Mouse (Mus musculus): ENCODE data around the gene Pdss2. TPM values are rescaled to one million over a fixed set of nuclear protein-coding genes. Genes with fewer than 3 reads are reported as not detected.

Gene Pdss2
- 10 to 100 TPM in 1 of 2 experiments, 1 to 10 TPM in 1; 8.9 to 18.1 TPM for polyA plus RNA-seq (2017; shearing (Covaris generic))

DNA sequence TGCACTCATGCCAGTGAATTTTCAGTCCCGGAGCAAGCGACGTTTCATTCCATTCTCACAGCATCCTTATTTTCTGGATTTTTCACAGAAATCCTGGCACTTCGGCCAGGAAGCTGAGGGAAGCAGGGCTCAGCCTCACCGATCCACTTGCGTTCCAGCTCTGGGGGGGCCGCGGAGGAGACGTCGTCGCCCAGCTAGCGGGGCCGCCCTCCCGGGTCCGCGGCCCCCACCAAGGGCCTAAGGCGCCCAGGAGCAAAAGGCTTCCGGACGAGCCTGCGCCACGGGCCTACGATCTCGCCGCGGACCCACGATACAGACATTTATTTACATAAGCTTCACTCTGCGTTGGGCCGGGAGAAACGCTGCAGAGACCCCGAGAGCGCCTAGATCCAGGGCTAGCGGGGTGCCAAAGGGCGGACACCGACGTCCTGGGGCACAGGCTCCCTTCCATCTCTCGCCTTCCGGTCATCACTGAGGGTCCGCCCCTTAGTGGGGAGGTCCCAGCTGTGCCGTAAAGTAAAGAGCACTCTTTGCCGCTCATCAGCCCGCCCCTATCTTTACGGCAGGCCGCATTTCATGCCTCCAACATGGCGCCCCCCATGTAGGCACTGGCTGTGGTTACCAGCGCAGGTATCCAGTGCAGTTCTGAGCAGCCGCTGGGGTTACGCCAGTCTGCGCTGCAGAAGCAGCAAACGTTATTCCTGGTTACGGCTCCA lies at the start of gene Pdss2:
Gene Pdss2, plus strand, starts transcription at position 577 of the 716 bp plus-strand sequence.
- peak; percentile 95 for ATAC-seq

DNA sequence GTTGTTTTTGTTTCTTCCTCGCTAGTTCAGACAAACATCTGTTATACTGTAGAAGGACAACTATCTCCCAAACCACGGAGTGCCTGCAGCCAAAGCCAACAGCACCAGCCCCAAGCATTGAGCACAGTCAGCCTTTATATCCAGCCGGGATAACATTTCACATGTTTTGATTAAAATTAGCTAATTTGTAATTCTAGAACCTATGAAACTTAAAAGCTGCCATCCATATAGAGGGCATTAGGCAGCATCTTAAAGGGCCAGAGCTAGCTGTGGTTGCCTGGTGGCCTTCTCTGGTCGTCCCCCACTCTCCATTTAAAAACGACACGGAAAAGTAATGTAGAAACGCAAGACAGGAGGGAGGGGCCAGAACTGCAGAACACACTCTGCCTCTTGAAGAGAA lies 49.2 kb upstream of the Pdss2 start:
- no peak for ATAC-seq

DNA sequence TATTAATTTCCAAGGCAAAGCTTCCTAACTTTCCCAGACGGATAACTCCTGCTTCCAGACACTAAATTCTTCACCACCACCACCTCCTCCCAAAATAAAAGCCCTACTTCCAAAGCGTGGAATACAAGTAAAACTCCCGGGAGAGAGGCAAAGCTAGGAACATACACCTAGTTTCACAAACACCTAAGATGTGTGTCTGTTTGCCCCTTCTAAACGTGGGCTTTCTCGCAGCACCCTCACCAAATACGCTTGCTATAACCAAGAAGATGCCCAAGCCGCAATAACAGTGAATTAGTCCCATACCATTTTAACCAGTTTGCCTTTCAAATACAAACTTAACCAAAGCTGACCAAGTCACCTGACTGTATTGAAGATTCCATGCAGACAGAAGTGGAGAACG lies 48.7 kb upstream of the Pdss2 start:
- no peak for ATAC-seq

DNA sequence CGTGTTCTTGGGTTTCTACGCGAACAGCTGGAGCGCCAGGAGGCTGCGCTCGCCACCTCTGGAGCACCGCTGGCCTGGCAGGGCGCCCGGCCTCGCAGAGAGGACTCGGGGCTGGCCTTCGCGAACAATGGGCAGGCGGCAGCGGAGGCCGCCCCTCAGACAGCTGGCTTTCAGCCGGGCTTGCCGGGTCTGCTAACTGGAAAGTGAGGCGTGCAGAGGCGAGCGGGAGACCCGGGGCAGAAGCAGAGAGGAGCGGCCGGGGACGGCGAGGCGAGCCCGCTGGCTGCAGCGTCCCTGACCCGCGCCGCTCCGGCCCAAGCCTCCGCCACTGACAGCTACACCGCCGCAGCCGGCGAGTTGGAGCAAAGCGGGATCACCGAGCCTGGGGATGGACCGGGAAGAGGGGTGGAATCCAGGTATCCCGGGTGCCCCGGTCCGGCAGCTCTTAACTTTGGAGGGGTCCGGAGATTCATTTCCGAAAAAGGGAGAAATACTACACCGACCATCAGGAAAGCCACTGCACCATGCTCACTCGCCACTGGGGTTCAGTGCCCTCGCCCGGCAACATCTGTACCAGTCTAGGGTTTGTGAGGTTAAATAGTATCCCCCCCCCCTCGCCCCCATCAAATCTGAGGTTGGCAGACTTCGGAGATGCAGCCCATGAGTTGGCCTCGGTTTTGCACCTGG lies 48.0 kb upstream of the Pdss2 start:
- ATAC-seq: no peak

GRCm38 (mm10) chr10:43173828-43174325 lies 47.4 kb upstream of the Pdss2 start:
- ATAC-seq: no peak

GRCm38 (mm10) chr10:43174326-43175155 lies 46.7 kb upstream of the Pdss2 start, which contains the start of the genes Sobp and 9030612E09Rik:
TSS of gene Sobp (minus strand) at chr10:43174530.
TSS of gene 9030612E09Rik (plus strand) at chr10:43174704.
- ATAC-seq: no peak

- ATAC-seq: no peak
Measured at GRCm38 (mm10) chr10:43175156-43175601, 46.1 kb upstream of the Pdss2 start.

DNA sequence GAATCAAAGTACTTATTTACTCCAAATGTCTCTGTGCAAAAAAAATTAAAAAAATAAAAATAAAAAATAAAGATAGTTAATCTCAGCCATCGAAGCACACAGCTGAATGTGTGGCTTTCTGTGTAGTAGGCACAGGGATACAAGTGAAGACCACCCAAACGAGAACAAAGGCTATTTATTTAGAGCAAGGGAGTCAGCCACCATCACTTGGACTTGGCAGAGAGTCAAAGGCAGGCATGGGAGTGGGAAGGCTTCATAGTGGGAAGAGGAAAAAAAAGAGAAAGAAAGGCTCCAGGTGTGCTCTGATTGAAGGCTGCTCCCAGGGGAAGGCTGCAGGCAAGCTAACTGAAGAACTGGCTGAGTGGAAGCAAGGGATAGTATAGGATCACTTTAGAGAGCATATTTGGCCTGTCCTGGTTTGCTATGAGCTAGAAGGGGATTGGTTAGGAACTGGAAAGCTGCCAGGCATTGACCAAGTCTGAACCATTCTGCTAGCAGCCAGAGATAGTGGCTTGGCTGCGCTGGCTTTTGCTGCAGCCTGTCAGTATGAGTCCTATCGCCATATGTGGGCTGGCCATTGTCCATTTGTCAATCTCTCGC lies 40.9 kb upstream of the Pdss2 start:
- ATAC-seq: no peak

- no peak for ATAC-seq
Measured at GRCm38 (mm10) chr10:43200206-43200605, 21.1 kb upstream of the Pdss2 start.

DNA sequence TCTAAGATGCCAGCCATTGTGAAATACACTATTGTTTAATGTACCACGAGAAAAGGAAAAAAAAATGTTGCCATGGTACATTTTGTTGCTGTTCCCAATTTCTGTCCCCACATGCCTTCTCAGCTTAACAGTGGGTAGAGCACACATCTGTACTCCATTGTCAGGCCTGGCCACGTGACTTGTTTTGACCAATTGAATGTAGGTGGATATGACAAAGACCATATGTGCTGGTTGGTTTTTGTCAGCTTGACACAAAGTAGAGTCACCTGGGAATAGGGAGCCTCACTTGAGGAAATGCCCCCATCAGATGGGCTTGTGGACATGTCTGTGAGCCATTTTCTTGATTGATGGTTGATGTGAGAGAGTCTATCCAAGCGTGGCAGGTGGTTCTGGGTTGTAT lies 17.4 kb upstream of the Pdss2 start:
- no peak for ATAC-seq

DNA sequence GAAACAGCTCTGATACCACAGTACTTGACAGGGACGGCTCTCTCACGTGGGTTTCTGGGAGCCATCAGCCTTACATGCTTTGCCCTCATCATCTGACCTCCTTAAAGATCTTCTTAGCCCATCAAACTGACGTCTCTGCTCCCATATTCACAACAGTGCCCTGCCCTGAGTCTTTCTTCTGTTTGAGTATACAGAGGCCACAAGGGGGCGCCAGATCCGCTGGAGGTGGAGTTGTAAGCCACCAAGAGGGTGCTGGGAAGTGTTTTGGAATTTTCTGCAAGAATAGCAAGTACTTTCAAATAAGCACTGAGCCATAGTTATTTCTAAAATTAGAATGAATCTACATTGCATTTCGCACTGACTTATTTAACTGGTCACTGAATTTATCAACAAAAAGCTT lies 9.4 kb upstream of the Pdss2 start:
- no peak for ATAC-seq

DNA sequence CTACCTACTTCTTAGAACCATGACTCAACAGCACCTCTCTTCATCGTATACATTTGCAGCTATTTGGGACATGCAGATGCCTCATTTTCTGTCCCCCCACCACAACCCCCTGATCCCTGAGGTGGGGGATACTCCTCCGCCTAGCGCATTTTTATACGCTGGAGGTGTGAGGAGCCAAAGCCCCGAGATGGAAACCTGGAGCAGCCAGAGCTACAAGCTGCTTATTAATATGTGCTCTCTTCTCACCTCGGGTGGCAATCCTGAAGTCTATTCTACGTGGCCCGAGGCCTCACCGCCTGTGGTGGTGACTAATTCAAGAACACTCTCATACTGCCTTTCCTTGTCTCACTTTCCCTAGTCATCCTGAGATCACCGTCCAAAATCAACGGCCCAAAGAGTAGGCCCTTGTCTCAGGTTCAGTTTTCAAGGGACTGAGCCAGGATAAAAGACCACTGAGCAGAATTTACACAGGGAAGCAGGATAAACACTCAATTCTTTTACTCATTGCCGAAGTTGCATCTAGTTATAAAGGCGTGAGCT lies 3.9 kb upstream of the Pdss2 start:
- ATAC-seq: no peak

DNA sequence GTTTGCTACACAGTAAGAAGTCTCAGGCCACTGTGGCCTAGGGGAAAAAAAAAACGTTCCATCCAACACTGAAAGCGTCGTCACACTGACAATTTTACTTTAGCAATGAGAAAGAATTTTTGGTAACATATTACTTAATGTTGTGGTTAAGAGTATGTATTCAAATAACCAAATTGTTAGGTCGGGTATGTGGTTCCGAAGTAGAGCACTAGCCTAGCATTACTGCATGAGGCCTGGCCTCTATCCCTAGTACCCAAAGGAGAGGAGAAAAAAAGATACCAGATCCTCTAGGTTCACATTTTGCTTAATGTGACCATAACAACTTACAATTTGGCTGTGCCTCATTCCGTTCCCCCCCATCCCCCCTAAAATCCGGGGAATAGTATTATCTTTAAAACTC lies 807 bp upstream of the Pdss2 start:
- ATAC-seq: no peak

- ATAC-seq: peak; percentile 23
Measured at GRCm38 (mm10) chr10:43221659-43222058, 373 bp downstream of the Pdss2 start.

DNA sequence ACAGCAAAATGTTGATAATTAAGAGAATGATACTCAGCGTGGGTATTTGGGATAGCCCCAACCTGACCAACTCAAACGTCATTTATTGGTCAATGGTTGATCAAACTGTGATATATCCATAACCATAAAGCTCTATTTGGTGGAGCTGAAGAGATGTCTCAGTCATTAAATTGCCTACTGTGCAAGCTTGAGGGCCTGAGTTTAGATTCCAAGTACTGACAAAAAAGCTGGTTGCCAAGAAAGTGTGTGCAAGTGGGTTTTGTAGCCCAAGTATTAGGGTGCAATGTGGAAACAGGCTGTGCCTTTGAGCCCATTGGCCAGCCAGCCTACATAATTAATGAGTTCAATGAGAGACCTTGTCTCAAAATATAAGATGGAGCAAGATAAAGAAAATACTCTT lies 2.1 kb downstream of the Pdss2 start:
- no peak for ATAC-seq

- ATAC-seq: no peak
Measured at GRCm38 (mm10) chr10:43226391-43226790, 5.1 kb downstream of the Pdss2 start.

DNA sequence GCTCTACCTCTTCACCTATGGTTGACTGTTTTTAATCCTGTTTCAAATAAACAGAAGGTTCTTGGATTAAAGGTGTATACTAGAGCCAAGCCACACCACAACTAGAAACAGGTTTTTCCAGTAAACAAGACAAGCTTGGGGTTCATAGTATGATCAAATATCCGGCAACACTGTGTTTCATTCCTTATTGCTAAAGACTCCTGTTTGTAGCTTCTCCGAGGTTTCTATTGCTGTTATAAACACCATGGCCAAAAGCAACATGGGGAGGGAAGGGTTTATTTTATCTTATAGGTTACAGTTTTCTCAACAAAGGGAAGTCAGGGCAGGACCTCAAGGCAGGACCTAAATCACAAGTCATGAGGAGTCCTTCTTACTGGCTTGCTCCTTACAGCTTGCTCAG lies 8.0 kb downstream of the Pdss2 start:
- ATAC-seq: no peak

DNA sequence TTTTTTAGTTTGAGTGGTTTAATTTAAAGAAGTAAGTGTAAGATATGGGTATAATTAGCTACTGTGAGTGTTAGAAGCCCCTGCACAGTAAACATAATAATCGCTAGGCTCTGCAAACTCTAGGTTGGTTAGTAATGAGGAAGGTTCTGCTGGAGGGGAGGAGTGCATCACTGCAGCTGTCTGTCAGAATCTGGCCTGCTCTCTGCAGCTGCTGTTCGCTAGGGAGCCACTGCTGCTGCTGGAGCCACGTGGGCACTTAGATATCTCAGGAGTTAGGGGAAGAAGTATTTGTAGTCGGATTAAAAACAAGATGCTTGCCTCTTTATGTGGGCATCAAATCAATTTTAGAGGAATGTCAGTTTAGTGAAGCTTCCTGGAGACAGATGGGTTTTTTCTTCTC lies 13.2 kb downstream of the Pdss2 start:
- ATAC-seq: no peak

GRCm38 (mm10) chr10:43235011-43235410 lies 13.7 kb downstream of the Pdss2 start:
- ATAC-seq: no peak

- no peak for ATAC-seq
Measured at GRCm38 (mm10) chr10:43235758-43236669, 14.7 kb downstream of the Pdss2 start.

GRCm38 (mm10) chr10:43242215-43242614 lies 20.9 kb downstream of the Pdss2 start:
- no peak for ATAC-seq

Measured in CD4-positive, CD25-positive, alpha-beta regulatory T cell, adult 4 months (primary cell).